Mouse (Mus musculus) embryonic fibroblast, embryonic 13.5 days (primary cell): Measurements from ENCODE around the gene Mllt10.

Experiments
- CTCF ChIP-seq: IDR thresholded peaks from 2 replicates; pipeline ENCODE4 v1.5.1; 2011; ENCODE audit warnings: mild to moderate bottlenecking, control low read depth, low read length, moderate library complexity, borderline replicate concordance; ENCODE audit not compliant: insufficient read depth
- POLR2A ChIP-seq: IDR thresholded peaks from 2 replicates; pipeline ENCODE4 v1.6.1; 2011; ENCODE audit warnings: low read depth, mild to moderate bottlenecking, control low read depth, low read length, moderate library complexity

DNA sequence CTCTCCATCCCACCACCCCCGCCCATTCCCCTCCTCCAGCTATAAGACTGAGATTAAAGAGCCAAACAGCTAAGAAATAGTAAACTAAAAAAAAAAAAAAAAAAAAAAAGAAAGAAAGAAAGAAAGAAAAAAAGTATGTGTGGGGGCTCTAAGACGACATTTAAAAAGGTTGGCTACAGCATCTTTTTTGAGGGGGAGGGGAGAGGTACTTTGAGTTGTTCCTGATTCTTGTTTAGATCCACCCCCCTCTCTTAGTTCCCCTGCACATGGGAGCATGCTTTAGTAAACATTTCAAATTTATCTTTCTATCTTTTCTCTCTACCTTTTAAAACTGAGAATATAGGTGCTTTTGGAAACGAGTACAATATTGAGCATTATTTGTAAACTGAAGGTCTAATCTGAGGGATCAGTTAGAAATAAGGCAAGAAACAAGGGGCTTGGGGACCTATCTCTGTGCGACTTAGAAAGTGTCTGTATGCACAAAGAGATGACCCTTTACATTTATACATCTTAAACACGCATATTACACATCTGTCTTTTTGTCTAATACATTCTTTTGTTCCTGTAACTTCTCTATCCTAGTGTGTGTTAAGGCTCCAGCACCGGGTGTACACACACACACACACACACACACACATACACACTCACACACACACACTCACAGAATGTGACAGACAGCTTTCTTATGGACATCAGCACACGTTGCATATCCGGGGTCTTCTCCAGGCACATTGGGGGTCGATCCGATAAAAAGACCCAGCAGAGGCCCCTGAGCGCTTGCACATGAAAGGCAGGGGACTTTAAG lies 3.8 kb upstream of the Mllt10 start:
- TF ChIP-seq CTCF (no peak), POLR2A (no peak)
